Mouse (Mus musculus) CD8-positive naive resting alpha-beta T cell, adult 2 months (primary cell): ENCODE measurements around the gene Adam20.
"Not testable (repeated sequence)": the region's sequence is repeated elsewhere in the genome, so short reads cannot be mapped to it uniquely, and the experiment has no call there.

Source experiments
- DNase-seq, 2 experiments: peaks; one replicate each; pipeline ENCODE4 v3.0.0; 2022; ENCODE audit warnings: low read depth in 2 of 2, low spot score in 2 of 2

The Adam20 gene

GRCm38 (mm10) chr8:40792973-40793372 lies at the start of gene Adam20:
TSS of gene Adam20 (plus strand) at chr8:40793273.
- DNase-seq: not testable (repeated sequence)

GRCm38 (mm10) chr8:40751908-40752307 lies 41.2 kb upstream of the Adam20 start, which contains the start of gene Adam25:
TSS of gene Adam25 (plus strand) at chr8:40752208.
- DNase-seq: not testable (repeated sequence)

- DNase-seq: no peak
Measured at GRCm38 (mm10) chr8:40783320-40783719, 9.8 kb upstream of the Adam20 start.

- no peak for DNase-seq
Measured at GRCm38 (mm10) chr8:40803379-40804079, 10.5 kb downstream of the Adam20 start.
